Mouse (Mus musculus): Measurements from ENCODE around the gene Gm5105.

Gene Gm5105

DNA sequence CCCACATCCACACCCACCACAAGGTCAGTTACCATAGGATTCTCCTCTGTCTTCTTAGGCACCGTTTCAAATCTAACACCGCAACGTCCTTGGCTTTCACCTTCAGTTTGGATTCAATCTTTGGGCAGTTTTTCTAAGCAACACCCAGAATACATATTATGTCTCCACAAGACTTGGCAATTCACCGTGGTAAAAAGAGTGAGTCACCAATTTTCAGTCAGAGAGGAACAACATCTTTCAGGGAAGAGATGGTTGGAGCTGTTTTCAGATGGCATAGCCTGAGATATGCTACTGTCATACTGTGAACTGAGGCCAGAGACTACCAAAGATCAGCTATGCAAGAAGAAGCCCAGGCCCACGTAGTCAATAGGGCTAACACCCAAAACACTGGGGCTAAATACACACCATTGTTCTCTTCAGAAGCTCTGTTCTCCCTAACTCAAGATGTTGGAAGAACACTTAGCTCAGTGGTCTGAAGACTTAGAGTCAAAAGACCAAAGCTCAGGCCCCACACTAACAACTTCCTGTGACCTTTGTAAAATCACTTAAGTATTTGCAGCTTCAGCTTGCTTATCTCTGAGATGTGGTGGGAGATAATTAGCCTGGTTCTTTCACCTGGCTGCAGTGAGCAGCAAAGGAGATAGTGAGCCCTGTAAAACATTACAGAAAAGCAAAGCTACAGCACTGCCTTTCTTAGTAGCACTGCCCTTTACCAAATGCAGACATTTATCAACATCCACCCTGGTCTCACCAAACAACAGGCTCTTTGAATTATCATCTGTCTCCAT is 39.4 kb downstream of the Gm5105 start:
- DNase-seq (ENCODE audit: low spot score in 2 of 2) = no peak

DNA sequence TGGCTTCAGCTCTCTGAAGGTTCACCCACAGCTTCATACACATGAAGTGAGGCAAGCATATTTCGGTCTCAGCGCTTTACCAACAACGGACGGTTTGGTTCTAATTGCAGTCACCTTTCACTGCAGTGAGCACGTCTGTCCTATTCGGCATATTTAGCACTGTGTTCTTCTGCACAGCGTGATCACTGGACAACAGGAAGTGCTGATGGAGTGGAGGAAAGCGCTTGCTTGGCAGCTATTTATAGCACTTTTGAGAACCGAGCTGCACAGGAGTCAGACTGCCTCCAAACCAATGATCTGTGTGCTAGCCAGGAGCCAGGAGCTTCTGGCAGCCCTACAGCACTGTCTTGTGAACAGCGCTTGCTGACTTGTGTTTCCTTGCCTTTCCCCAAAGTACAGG is 40.9 kb downstream of the Gm5105 start:
- DNase-seq (ENCODE audit: low spot score in 2 of 2) = no peak

GRCm38 (mm10) chr3:138022651-138023050 is 44.5 kb downstream of the Gm5105 start:
- no peak for DNase-seq (ENCODE audit: low spot score in 2 of 2)

DNA sequence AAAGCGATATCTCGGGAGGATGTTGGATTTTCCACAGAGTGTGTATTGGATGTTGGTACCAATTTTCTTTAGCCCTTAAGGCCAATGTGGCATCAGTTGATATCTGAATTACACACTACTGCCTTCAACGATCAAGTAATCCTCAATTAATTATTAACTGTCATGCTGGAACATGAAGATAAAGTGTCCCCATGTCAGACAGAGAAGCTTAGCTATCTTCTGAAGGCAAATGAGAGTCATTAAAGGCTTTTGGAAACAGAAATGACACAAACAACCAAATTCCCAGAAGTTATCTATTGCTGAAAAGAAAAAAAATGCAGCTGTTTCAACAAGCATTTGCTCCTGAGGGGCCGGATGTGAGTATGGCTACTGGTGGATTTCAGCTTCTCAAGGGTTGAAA is 45.2 kb downstream of the Gm5105 start:
- no peak for DNase-seq (ENCODE audit: low spot score in 2 of 2)

DNA sequence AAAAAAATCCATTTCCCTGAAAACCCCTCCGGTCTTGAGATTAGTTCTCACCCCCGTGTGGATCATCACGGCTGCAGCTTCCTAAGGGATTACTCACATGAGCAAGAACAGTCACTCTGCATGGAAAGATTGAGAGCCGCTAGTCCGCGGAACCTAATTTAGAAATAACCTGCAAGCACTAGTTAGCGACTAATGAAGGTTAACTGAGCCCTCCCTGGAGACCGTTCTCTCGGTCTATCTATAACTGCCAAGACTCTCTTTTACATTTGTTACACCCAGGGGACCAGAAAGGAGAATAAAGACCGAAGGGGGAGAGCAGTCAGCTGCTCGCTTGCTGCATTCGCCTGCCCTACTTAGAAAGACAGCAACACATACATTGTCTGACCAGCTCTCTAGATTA is 50.4 kb downstream of the Gm5105 start:
- DNase-seq (ENCODE audit: low spot score in 2 of 2) = no peak

DNA sequence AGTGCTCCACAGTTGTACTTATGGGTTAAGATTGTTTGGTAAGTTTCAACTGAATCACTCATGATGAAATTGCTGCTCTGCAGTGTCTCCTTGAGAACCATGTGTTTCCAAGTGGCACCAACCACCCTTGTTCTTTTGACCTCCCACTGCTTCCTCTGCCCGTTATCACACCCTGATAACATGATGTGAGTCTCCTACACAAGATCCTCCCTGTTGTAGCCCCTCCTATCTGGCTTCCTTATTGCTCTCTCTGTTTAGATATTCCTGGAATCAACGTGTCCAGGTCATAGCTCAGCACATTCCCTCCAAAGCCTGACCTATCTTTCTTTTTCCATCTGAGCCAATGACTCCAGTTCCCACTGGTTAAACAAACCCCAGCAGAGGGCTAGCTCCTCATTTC is 52.5 kb downstream of the Gm5105 start:
- no peak for DNase-seq (ENCODE audit: low spot score in 2 of 2)

DNA sequence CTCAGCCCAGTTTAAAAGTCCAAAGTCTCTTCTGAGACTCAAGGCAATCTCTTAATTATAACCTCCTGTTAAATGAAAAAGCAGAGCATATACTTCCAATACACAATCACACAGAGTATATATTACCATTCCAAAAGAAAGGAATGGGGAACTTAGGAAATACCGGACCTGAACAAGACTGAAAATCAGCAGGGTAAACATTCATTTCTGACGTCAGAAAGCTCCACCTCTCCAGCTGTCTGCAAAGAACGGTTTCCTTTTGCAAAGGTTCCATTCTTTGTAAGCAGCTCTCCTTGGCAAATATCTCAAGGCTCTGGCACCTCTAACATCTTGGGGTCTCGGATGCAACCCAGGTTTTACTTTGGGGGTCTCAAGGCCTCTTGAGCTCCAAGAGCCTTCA is 54.8 kb downstream of the Gm5105 start:
- DNase-seq (ENCODE audit: low spot score in 2 of 2) = no peak

- DNase-seq (ENCODE audit: low spot score in 2 of 2) = no peak
Measured at GRCm38 (mm10) chr3:138008152-138008551, 59.0 kb downstream of the Gm5105 start.

DNA sequence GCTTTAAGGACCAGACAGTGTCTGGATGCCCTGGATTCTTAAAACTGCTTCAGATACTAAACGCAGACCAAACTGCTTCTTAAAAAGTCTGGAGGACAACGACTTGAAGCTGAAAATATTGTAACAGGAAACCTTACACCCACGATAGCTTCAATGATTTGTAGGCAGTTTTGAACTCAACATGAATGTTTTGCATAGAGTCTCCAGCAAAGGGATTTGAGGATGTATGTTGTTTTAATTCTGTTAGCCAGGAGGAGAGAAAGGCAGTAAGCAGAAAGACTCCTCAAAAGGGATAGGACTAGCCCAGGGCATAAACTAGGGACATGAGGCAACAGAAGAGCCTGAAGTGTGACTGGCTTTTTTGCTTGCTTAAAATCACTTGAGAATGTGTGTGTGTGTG is 60.3 kb downstream of the Gm5105 start:
- DNase-seq (ENCODE audit: low spot score in 2 of 2) = no peak

GRCm38 (mm10) chr3:138003264-138003663 is 63.9 kb downstream of the Gm5105 start:
- DNase-seq (ENCODE audit: low spot score in 2 of 2) = no peak

DNA sequence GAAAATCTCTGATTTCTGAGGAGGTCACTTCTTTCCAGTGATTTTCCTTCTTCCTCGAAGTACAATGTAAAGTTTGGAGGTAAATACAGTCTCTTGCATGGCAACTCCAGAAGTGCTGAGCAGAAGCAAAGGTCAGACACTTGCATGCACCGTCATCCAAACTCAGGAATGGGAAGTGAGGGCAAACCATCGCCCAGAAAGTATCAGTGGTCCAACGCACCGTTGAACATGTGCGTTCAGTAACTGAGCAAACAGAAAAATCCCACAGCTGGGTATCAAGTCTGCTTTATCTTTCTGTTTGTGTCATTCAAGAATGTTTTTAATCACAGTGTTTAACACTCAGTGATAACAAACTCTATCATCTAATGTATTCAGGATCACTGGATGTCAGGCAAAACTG is 64.6 kb downstream of the Gm5105 start:
- no peak for DNase-seq (ENCODE audit: low spot score in 2 of 2)

DNA sequence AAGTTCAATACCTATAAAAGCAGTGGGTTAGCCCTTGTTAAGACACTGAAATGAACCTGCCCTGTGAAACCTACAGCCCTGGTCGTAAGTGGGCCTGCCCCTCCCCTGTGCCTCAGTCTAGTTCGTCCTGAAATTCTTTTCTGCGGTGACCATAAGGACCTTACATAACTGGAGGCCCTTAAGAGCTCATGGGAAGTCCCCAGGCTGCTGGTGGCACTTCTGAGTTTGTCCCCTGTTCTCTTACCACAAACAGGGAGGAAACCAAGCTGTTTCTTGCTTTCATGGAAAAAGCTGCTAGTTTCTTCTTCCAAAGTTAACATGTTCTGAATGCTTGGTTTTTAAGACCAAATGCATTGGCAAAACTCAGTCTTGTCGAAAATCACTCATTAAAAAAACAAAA is 65.3 kb downstream of the Gm5105 start:
- no peak for DNase-seq (ENCODE audit: low spot score in 2 of 2)

DNA sequence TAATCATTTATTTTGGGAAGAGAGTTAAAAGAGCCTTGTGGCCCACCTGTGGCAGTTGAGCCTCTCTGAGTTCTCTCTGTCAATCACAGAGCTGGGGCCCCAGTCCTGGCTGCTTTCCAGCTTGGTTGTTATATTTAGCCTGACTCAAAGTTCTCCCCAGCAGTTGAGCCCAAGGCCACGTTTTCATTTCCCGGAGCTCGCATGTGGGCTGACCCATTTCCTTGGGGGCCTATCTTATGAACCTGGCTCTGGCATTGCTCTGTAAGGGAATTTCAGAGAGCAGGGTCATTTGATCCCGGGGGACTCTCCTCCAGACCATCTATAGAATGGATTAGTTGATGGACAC is 66.5 kb downstream of the Gm5105 start:
- DNase-seq (ENCODE audit: low spot score in 2 of 2) = no peak

DNA sequence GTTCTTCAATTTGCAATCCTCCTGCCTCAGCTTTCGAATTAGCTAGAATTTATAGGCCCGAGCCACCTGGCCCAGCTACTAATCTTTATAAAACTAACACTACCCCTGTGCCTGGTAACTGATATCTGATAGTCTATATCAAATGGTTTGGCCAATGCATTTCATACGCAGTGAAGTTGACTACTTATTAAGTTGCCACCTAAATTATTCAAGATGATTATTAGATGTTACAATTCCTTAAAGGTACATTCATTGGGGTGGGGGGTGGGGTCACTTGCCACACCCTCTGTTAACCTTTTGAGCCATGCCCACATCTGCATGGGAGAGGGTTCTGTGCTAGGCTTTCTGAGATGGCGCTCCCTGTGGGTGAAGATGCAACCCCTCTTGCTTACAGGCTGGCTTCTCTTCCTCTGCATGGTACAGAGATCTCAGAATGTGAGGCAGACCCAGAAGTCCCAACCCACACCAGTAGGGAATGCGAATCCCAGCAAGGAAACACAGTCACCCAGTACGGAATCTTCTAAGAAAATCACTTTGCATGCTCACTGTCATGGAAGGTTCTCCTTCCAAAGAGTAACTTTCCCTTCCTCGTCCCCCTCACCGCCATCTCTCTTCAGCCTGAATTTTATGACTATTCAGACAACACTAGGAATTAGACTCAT is 67.0 kb downstream of the Gm5105 start:
- DNase-seq (ENCODE audit: low spot score in 2 of 2) = no peak

DNA sequence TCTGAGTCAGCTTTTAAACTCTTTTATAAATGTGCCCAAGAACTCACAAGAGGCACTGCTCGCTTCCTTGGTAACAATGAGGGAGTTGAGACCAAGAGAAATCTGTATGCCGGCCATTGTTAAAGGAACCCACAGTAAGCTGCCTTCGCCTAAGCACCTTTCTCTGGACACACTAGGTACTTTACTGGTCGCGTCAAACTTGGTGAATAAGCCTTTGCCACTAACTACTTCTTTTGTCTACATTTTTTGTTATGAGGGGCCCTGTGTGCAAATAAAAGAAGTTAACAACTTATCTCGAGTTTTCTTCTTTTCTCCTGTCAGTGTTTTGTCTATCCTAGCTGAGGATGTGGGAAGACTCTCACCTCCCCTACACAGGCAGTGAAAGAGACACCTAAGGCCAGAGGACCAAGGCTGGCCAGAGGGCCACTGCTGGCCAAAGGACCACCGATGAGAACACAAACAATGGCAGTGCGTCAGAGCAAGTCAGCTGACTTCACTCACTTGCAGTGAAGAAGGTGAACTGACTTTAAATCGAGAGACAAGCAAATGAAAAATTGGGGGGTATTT is 67.9 kb downstream of the Gm5105 start:
- DNase-seq (ENCODE audit: low spot score in 2 of 2) = no peak

All from spleen, postnatal 14 days (tissue).